Mouse (Mus musculus): Measurements from ENCODE around the gene Tbrg4.

The Tbrg4 gene

GRCm38 (mm10) chr11:6590933-6591675, 34.8 kb downstream of the Tbrg4 start:
- DNase-seq (ENCODE audit: low spot score in 2 of 2) = peak in 1 of 2 experiments; percentile 46

- no peak for DNase-seq (ENCODE audit: low spot score in 2 of 2)
These were observed 36.0 kb downstream of the Tbrg4 start for GRCm38 (mm10) chr11:6589838-6590237.

- no peak for DNase-seq (ENCODE audit: low spot score in 2 of 2)
These were observed 37.6 kb downstream of the Tbrg4 start for GRCm38 (mm10) chr11:6588295-6588694.

- no peak for DNase-seq (ENCODE audit: low spot score in 2 of 2)
These were observed 38.5 kb downstream of the Tbrg4 start for GRCm38 (mm10) chr11:6587249-6587940.

- peak in 1 of 2 experiments; percentile 53 for DNase-seq (ENCODE audit: low spot score in 2 of 2)
These were observed 39.2 kb downstream of the Tbrg4 start for GRCm38 (mm10) chr11:6586660-6587059.

- DNase-seq (ENCODE audit: low spot score in 2 of 2) = peak in 1 of 2 experiments; percentile 63
These were observed 40.1 kb downstream of the Tbrg4 start for GRCm38 (mm10) chr11:6585748-6586147.

- peak in 1 of 2 experiments; percentile 66 for DNase-seq (ENCODE audit: low spot score in 2 of 2)
These were observed 44.3 kb downstream of the Tbrg4 start for GRCm38 (mm10) chr11:6581560-6581959.

- DNase-seq (ENCODE audit: low spot score in 2 of 2) = no peak
These were observed 45.7 kb downstream of the Tbrg4 start for GRCm38 (mm10) chr11:6580065-6580750.

- DNase-seq (ENCODE audit: low spot score in 2 of 2) = no peak
These were observed 46.5 kb downstream of the Tbrg4 start for GRCm38 (mm10) chr11:6579361-6579760.

GRCm38 (mm10) chr11:6576151-6576550, 49.7 kb downstream of the Tbrg4 start:
- DNase-seq (ENCODE audit: low spot score in 2 of 2) = no peak

GRCm38 (mm10) chr11:6569410-6569777, 56.5 kb downstream of the Tbrg4 start:
- DNase-seq (ENCODE audit: low spot score in 2 of 2) = no peak

GRCm38 (mm10) chr11:6568584-6569409, 57.1 kb downstream of the Tbrg4 start:
- no peak for DNase-seq (ENCODE audit: low spot score in 2 of 2)

GRCm38 (mm10) chr11:6567951-6568350, 57.9 kb downstream of the Tbrg4 start:
- no peak for DNase-seq (ENCODE audit: low spot score in 2 of 2)

- no peak for DNase-seq (ENCODE audit: low spot score in 2 of 2)
These were observed 59.4 kb downstream of the Tbrg4 start for GRCm38 (mm10) chr11:6566496-6566895.

All from spleen, postnatal 4 days (tissue).